Mouse (Mus musculus) layer of hippocampus, adult 18-20 months (tissue): ENCODE data around the gene Otud4. TPM values are rescaled to one million over a fixed set of nuclear protein-coding genes. Genes with fewer than 3 reads are reported as not detected.
"Not testable (repeated sequence)": the region's sequence is repeated elsewhere in the genome, so short reads cannot be mapped to it uniquely, and the experiment has no call there.

ENCODE experiments used
- DNase-seq, 2 experiments: peaks; one replicate each; pipeline ENCODE4 v3.0.0; 2022; ENCODE audit warnings: low spot score in 2 of 2
- total RNA-seq, 2 experiments: library from RNA; stranded (reverse); gene quantifications; 2 replicates each; pipeline ENCODE4 v1.2.3; 2021

Otud4 gene
- total RNA-seq, 2 experiments from 2014 or later: 38.6 to 43.4 TPM

- no peak for DNase-seq
Measured at GRCm38 (mm10) chr8:79638001-79638706, 1.3 kb upstream of the Otud4 start.

GRCm38 (mm10) chr8:79638707-79639549 is 490 bp upstream of the Otud4 start:
- DNase-seq: peak; percentile 98 to 99

- no peak for DNase-seq
Measured at GRCm38 (mm10) chr8:79641119-79641518, 1.7 kb downstream of the Otud4 start.

GRCm38 (mm10) chr8:79649569-79649968 is 10.2 kb downstream of the Otud4 start:
- no peak for DNase-seq

GRCm38 (mm10) chr8:79650158-79650814 is 10.9 kb downstream of the Otud4 start:
- DNase-seq: no peak

- DNase-seq: no peak
Measured at GRCm38 (mm10) chr8:79653736-79654135, 14.3 kb downstream of the Otud4 start.

- DNase-seq: not testable (repeated sequence)
Measured at GRCm38 (mm10) chr8:79658715-79659114, 19.3 kb downstream of the Otud4 start.

GRCm38 (mm10) chr8:79676461-79676860 is 37.0 kb downstream of the Otud4 start:
- DNase-seq: peak in 1 of 2 experiments; percentile 45

- peak in 1 of 2 experiments; percentile 11 for DNase-seq
Measured at GRCm38 (mm10) chr8:79679005-79679404, 39.6 kb downstream of the Otud4 start.

GRCm38 (mm10) chr8:79680083-79680482 is 40.7 kb downstream of the Otud4 start:
- DNase-seq: not testable (repeated sequence)

- peak in 1 of 2 experiments; percentile 21 for DNase-seq
Measured at GRCm38 (mm10) chr8:79680555-79680954, 41.1 kb downstream of the Otud4 start.

- DNase-seq: no peak
Measured at GRCm38 (mm10) chr8:79680965-79681364, 41.5 kb downstream of the Otud4 start.

GRCm38 (mm10) chr8:79685927-79686326 is 46.5 kb downstream of the Otud4 start:
- DNase-seq: not testable (repeated sequence)

- DNase-seq: no peak
Measured at GRCm38 (mm10) chr8:79692531-79692930, 53.1 kb downstream of the Otud4 start.

GRCm38 (mm10) chr8:79706687-79707086 is 67.3 kb downstream of the Otud4 start:
- no peak for DNase-seq

GRCm38 (mm10) chr8:79711064-79711961 is 71.9 kb downstream of the Otud4 start, which contains the start of the genes Abce1 and Anapc10:
Gene Abce1 (minus strand): TSS chr8:79711740.
Gene Anapc10 (plus strand): TSS chr8:79711820.
- DNase-seq: peak; percentile 96 to 98

- DNase-seq: no peak
Measured at GRCm38 (mm10) chr8:79712676-79713075, 73.3 kb downstream of the Otud4 start.

GRCm38 (mm10) chr8:79721537-79721936 is 82.1 kb downstream of the Otud4 start:
- DNase-seq: no peak

- DNase-seq: no peak
Measured at GRCm38 (mm10) chr8:79723308-79723707, 83.9 kb downstream of the Otud4 start.

- no peak for DNase-seq
Measured at GRCm38 (mm10) chr8:79724589-79724988, 85.2 kb downstream of the Otud4 start.
